Mouse (Mus musculus) liver, adult 2 months (tissue): ENCODE measurements around the gene Sesn2.

Experiments
- CTCF ChIP-seq: fragments of 200-500 bp; IDR thresholded peaks from 2 replicates; pipeline ENCODE4 v1.5.1; 2011; ENCODE audit warnings: low read depth, low read length, control low read depth
- POLR2A ChIP-seq: fragments of 200-500 bp; IDR thresholded peaks from 2 replicates; pipeline ENCODE4 v1.6.1; 2011; ENCODE audit warnings: low read length, control low read depth; ENCODE audit not compliant: insufficient read depth; ENCODE audit errors: extremely low read depth

- TF ChIP-seq POLR2A (no peak), CTCF (no peak)
Observed at GRCm38 (mm10) chr4:132518066-132518465, 7.8 kb upstream of the Sesn2 start.
